Mouse (Mus musculus) gastrocnemius, postnatal 25 days (tissue): ENCODE results near the gene C130079G13Rik. TPM values are rescaled to one million over a fixed set of nuclear protein-coding genes. Genes with fewer than 3 reads are reported as not detected.
"Not testable (repeated sequence)": the region's sequence is repeated elsewhere in the genome, so short reads cannot be mapped to it uniquely, and the experiment has no call there.

Experiments
- DNase-seq: peaks from one replicate; pipeline ENCODE4 v3.0.0; 2022
- long read RNA-seq, 2 experiments: library from polyadenylated mRNA; stranded (forward); transcript quantifications; one replicate each; pipeline ENCODE4 v2.0.0; 2021
- total RNA-seq, 2 experiments: library from RNA; stranded (reverse); gene quantifications; 1 replicate in 1 of 2; 2 replicates in 1 of 2; pipeline ENCODE4 v1.2.3; 2021

The C130079G13Rik gene
- total RNA-seq, result not detected
- long read RNA-seq, experiment 1, result 0 reads
- long read RNA-seq, experiment 2, result 0 reads

GRCm38 (mm10) chr3:59924914-59925313, at the start of gene C130079G13Rik:
Gene C130079G13Rik, plus strand, starts transcription at chr3:59925214.
- DNase-seq, result no peak

GRCm38 (mm10) chr3:59877601-59878000, 47.4 kb upstream of the C130079G13Rik start:
- DNase-seq, result not testable (repeated sequence)

GRCm38 (mm10) chr3:59879801-59880554, 45.0 kb upstream of the C130079G13Rik start:
- not testable (repeated sequence) for DNase-seq

- no peak for DNase-seq
These were observed 31.7 kb upstream of the C130079G13Rik start for GRCm38 (mm10) chr3:59893276-59893675.

GRCm38 (mm10) chr3:59934621-59935020, 9.6 kb downstream of the C130079G13Rik start:
- DNase-seq, result no peak

GRCm38 (mm10) chr3:59947294-59947950, 22.4 kb downstream of the C130079G13Rik start:
- DNase-seq, result no peak

- DNase-seq, result no peak
These were observed 45.9 kb downstream of the C130079G13Rik start for GRCm38 (mm10) chr3:59970891-59971290.

GRCm38 (mm10) chr3:59974591-59974990, 49.6 kb downstream of the C130079G13Rik start:
- DNase-seq, result no peak

Other genes with a start within 250 kb of the C130079G13Rik start
- gene Gm5538, start 195.4 kb upstream of the C130079G13Rik start, total RNA-seq, result not detected
- not detected for gene Gm8298, start 64.2 kb upstream of the C130079G13Rik start, total RNA-seq
- not detected for gene Aadacl2, start 81.5 kb downstream of the C130079G13Rik start, total RNA-seq
- gene Aadac, start 100.5 kb downstream of the C130079G13Rik start, total RNA-seq, result not detected
- under 1 TPM in 1 of 2 experiments, not detected in 1; 0.72 TPM for gene Sucnr1, start 156.7 kb downstream of the C130079G13Rik start, total RNA-seq